Mouse (Mus musculus) c-Kit-negative CD71-positive TER-119-positive erythroid progenitor cells, embryonic 14.5 days (primary cell): Measurements from ENCODE around the gene Dnajc7.
"Not testable (repeated sequence)": the region's sequence is repeated elsewhere in the genome, so short reads cannot be mapped to it uniquely, and the experiment has no call there.

Experiments
- DNase-seq: peaks from one replicate; pipeline ENCODE4 v3.0.0-alpha.2; 2013; ENCODE audit warnings: low read depth, low spot score

The Dnajc7 gene

DNA sequence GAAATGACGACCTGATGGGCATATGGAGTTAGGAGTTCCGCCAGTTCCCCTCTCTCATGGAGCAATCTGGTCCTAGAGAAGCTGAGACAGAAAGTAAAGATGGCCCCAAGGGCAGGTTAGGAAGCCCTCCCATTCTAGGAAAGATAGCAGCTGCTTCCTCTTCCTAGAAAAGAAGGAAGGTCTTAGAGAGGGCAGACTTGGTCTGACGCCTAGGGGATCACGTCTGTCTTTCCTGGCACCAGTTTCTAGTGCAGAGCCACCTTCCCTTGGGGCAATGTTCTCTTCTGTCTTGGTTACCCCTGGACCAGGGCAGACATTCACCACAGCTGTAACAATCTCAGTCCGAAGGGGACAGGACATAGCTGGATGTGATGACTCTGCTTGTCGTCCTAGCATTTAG lies 71.8 kb downstream of the Dnajc7 start:
- no peak for DNase-seq

DNA sequence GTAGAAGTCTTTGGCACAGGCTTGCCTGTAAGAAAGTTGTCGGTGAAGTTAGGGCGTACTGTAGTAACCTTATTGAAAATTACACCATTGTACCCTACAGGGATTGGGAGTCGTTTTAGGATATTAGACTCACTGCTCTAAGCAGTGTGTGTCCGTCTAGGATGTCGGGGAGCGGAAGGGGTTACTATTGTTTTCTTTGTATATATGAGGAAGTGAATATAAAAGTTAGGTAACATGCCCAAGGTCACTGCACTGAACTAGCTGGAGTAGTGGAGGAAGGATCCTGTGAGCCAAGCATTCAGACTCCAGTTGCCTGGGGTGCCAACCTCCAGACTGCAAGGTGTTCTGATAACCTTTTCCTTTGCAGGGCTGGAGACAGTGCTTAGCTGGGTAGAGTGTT lies 73.0 kb downstream of the Dnajc7 start:
- no peak for DNase-seq

DNA sequence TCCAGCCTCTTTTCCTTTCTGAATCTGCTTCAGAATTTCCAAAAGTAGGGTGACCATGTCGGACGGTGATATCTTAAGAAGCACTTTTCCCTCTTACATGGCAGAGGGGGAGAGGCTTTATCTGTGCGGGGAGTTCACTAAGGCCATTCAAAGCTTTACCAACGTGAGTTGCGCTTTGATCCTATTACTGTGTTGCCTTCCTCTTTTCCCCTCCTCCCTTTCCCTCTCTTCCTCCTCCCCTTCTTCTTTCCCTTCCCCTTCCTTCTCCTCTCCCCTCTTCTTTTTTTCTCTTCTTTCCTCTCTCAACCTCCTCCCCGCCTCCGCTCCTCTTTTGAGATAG lies 74.3 kb downstream of the Dnajc7 start:
- DNase-seq: no peak

DNA sequence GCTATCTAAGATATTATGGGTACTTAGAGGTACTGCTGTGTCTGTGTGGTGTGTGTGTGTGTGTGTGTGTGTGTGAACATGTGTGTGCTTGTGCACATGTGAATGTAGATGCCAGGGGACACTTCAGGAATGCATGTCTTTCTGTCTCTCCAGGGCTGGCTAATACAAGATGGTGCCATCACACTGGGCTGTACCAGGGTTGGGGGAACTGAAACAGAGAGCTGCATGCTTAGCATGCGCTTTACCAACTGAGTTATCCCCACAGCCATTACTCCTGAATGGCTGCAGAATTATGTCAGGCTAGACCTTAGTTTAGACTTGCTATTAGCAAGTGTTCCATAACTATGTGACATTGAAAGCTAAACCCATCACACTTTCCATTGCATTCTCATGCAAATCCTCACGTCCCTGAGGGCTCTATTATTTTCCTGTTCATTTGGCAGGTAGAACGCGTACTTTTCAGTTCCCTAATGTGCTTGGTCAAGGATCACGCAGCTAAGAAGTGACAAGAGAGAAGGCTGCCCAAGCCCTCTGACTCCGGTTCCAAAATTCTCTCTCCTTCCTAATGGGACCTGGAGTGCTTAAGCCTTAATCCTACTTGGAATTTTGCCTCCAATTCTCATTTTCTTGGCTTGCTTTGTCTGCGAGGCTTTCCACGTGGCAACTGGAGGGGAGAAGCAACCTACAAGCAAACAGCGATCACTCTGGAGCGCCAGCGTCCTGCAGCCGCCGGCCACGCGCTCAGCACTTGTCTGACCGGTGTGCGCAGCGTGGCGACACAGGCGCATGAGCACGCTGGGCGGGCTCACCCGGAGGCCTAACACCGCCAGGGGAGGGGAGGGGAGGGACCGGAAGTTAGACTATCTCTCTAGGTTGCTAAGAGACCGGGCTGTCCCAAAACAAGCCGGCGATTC lies 74.9 kb downstream of the Dnajc7 start, which contains the start of gene Ttc25:
TSS of gene Ttc25 (plus strand) at position 776 of the 914 bp plus-strand sequence.
- DNase-seq: peak; percentile 66

DNA sequence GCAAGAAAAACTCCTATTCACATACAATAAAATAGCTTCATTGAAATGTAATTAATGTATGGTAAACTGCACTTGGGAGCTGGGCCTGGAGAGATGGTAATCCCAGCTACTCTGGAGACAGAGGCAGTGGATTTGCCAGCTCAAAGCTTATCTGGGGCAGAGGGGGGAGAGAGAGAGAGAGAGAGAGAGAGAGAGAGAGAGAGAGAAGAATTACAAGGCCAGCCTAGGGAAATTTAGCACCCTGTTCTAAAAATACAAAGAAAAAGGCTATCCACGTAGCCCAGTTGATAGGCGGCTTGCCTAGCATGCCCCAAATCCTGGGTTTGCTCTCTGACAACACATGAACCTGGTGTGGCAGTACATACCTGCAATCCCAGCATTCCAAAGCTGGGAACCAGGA lies 78.4 kb downstream of the Dnajc7 start:
- DNase-seq: no peak

DNA sequence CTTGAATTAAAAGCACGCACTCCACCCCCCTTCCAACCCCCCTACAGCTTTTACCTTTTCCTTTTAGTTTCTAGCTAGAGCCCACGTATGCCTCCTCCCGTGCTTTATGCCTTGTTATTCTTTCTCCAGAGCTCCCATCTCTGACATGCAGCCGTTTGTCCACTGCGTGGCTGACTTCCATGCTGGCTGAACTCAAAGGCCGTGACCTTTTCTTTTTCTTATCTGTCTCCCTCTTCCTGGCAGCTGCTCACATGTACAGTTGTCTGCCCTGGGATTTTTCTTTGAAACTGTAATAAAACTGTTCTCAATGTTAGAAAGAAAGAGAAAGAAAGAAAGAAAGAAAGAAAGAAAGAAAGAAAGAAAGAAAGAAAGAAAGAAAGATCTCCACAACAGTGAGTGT lies 79.0 kb downstream of the Dnajc7 start:
- DNase-seq: no peak

DNA sequence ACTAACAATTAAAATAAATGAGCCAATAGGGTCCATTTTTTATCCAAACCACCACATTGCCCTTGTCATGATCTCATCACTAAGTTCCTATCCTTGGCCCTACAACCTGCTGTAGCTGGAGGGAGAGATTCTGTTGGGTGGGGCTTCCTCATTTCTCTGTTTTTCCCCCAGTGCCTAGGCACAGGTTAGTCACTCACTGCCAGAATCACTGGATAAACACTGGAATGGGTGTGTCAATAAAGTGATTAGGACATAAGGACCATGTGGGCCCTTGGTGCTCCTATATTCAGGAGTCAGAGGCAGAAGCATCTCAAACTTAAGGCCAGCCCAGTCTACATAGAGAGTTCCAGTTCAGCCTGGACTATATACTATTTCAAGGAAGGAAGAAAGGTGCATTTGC lies 83.5 kb downstream of the Dnajc7 start:
- DNase-seq: no peak

DNA sequence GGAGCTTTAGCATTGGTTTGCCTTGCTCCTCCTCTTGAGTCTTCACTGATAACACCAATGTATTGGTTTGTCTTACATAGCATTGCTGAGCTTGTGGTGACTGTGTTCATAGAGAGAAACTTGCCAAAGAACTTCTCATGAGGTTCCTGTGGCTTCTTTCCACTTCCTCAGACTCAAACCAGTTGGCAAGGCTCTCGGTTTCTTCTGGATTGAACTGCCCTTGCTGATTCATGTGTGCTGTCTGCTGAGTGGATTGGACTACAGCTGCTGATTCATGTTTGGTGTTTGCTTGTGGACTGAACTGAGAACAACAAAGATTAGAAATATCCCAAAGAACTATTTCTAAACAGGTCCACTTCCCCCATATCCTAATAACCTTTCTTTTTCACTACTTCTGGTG lies 84.0 kb downstream of the Dnajc7 start:
- DNase-seq: no peak

DNA sequence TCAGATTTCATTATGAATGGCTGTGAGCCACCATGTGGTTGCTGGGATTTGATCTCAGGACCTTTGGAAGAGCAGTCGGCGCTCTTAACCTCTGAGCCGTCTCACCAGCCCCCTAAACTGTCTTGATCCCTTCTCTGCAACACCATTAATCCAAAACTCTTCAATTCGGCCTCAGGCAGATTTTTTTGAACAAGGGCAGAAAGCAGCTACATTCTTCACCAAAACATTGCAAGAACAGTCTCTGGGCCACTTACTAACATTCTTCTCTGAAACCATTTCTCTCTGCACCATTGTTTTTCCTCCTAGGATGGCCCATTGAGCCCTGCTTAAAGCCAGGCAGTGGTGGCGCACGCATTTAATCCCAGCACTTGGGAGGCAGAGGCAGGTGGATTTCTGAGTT lies 85.1 kb downstream of the Dnajc7 start:
- DNase-seq: not testable (repeated sequence)

DNA sequence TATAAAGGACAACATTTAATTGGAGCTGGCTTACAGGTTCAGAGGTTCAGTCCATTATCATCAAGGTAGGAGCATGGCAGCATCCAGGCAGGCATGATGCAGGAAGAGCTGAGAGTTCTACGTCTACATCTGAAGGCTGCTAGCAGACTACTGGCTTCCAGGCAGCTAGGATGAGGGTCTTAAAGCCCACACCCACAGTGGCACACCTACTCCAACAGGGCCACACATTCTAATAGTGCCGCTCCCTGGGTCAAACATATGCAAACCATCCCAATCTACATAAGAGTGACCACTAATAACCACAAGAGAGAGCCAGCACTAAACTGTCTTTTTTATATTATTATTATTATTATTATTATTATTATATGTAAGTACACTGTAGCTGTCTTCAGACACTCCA lies 85.6 kb downstream of the Dnajc7 start:
- not testable (repeated sequence) for DNase-seq

DNA sequence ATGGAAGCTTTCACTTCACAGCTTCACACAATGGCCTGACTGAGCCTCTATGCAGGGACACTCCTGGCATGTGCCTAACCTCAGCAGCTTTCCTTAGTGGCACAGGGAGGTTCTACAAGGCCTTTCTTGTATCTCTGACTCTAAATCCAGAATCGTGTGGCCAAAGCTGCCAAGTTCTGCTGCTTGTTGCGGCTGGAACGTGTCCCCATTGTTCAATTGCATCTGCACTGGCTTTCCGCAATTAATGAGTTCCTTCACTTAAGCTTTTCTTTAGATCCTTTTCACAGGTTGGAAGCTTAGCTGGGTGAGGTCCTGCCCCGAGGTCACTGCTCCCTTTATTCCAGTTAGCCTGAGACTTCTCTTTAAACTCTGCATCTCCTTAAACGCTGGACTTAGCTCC lies 86.1 kb downstream of the Dnajc7 start:
- no peak for DNase-seq
